Mouse (Mus musculus): ENCODE data around the gene Gpr4.

Gpr4 gene

DNA sequence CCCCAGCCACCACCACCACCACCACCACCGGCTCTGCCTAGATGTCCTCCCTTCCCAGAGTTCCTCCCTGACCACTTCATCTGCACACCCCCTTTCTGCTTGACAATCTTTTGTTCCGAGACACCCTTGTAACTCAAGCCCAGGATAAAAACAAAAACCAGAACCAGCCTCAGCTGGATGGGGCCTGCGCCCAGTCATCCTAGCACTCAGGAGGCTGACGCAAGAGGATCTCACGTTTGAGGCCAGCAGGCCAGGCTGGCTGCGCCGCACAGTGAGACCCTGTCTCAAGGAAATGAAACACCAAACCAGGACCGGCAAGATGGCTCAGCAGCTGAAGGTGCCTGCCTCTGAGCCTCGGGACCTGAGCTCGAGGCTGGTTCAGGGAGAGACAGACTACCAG is 54.7 kb downstream of the Gpr4 start:
- DNase-seq: no peak

DNA sequence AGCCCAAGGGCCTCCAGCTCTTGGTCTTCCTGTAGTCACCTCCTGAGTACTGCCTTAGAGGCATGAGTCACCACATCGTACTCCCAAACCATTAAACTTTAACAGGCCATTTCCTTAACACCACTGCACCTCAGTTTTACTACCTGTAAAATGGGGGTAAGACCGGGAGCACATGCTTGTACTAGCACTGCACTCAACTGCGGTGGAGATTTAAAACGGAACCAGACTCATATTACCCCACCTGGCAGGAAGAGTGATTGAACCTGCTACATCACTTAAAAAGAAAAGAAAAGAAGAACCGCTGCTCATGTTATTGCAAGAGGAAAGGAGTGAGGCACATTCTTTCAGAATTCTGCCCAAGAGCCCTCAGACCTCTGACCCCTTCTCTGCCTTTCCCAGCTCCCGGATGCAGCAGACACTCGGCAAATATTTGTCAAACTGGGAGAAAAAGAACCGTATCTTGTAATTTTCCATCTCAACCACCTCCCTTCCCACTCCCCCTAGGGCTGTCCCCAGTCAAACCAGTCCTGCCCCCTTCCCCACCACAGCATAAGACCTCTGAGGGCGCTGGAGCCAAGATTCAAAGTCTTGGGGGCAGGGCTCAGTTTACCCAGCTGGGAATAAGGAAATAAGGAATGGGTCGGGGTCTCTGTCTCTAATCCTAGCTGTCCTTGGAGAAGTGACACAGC is 56.8 kb downstream of the Gpr4 start:
- DNase-seq: no peak

DNA sequence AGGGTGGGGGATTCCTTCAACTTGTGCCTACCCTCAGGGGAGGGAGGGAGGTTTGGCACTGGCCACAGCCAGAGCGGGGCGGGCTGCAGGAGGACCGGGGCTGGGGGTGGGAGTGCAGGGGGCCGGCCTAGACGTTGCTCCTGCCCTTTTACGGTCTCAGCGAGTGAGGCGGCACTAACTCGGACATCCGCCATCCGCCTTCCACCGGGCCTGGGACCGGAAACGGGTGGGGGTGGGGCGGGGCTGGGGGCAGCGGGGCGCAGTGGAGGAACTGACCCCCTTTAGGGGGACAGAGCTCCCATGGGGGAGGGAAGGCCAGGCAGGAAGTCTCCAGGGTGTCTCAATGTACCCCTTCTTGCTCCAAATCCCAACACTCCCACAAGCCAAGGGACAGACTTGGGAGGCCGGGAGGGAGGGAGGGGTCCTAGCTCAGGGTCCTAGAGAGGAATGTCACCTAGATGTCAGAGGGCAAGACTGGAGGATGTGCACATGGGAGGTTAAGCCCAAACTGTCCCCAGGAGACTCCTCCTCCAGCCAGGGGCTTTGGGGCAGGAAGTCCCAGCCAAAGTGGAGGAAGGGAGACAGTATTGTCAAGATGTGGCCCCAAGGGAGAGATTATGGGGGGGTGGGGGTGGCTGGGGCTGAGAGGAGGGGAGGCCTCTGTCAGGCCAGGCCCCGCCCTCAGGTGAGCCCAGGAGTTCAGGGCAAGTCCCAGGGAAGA is 57.5 kb downstream of the Gpr4 start:
- DNase-seq: peak; percentile 42

DNA sequence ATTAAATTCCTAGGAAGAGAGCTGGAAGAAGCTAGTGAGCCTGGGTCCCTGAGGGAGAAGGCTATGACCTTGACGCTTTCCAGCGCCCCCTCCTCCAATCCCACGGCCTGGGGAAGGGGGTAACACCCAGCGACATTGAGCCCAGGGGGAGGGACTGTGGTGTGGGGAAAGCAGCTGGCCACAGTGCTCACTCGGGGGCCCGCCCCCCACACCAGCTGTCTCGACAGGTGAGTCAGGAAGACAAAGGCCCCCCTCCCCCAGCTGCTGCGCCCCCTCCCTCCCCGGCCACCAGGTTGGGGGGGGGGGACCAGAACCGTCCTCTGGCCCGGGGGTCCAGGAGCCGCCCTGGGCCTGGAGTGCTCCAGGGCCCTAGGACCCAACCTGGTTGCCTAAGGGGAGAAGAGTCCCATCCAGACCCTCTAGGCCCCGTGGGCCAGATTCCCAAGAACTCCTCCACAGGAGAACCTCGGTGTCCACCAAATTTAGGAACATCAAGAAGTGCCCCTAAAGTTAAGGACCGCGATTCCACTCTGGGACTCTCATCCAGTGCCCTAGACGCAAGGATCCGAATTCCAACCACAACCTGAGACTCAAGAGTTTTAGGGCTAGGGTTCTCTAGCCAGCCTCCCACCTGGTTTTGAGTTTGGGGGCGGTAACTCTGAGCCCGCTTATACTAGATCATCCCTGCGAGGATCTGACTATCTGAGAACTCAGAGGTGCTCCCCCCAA is 58.3 kb downstream of the Gpr4 start:
- DNase-seq: peak; percentile 62

DNA sequence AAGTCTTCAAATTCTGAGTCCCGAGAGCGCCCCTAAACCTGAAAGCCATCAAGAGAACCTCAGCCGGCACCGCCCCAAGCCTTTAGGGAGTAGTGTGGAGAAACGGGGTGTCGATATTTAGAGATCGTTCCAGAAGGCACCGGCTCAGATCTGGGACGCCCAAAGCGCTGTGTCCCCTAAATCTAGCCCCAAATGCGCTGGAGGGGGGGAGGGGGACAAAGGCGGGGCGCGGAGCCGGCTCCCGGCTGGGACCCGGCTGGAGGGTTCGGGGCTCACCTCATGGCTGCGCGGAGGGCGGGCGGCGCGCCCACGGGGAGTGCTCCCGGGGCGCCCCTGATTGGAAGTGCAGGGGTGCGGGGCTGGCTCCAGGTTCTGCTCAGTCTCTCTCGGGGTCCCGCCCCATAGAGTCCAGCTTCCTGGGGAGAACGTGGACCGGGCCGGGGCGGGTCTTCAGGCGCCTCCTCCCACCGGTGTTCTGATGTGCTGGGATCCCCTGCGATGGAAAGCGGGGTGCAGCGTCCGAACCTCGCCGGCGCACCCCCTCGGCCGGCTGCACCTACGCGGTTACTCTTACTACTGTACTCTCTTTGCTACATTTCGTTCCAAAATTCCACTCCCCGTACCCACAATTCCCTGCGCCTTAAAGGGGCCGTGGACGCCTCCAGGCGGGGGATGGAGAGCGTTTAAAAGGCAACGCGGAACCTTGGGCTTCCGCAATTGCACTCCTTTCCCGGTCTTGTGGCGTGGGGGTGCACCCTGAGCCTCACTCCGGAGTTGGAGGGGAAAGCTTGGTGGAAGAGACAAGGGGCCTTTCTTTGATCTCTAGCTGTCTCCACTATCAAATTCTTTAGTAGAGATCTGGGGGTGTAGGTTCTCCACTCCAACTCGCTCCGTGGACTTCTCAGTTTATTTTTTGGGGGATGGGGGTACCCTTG is 59.2 kb downstream of the Gpr4 start, which contains the start of gene Vasp:
TSS of gene Vasp (minus strand) at position 580 of the 935 bp plus-strand sequence.
- DNase-seq: peak; percentile 79

DNA sequence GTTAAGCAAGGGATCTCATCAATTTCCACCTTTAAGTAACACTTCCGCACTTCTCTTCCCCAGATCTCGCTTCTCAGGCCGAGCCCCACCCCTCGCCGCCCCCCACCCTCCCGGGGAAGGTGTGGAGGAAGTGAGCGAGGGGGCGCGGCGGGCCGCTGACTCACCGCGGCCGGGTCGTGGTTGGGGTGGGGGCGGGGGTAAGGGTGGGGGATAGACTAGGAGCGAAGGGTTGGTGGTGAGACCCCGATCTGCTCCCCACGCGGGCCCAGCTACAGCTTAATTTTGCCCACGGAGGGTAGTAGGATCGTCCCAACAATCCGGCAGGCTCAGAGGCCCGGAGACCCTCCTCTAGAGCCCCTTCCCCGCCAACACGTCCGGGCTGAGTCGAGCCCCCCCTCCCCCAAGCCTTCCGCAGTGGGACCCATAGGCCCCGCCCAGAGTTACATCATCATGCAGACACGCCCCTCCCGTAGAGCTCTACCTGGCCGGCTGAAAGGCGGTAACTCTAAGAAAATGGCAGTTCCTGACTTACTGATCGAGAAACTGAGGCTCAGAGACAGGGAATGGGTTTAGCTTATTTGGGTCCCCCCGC is 59.9 kb downstream of the Gpr4 start:
- DNase-seq: peak; percentile 73
